Mouse (Mus musculus) bone marrow macrophage, adult 2 months (primary cell): Measurements from ENCODE around the gene Gm10318.

Source experiments
- CTCF ChIP-seq: IDR thresholded peaks from 2 replicates; pipeline ENCODE4 v1.5.1; 2012; ENCODE audit warnings: low read depth, mild to moderate bottlenecking, low read length, moderate library complexity
- POLR2A ChIP-seq: IDR thresholded peaks from 2 replicates; pipeline ENCODE4 v1.6.1; 2012; ENCODE audit warnings: mild to moderate bottlenecking, low read depth, low read length, borderline replicate concordance

GRCm38 (mm10) chr10:77846961-77847360, 5.7 kb upstream of the Gm10318 start:
- TF ChIP-seq CTCF (no peak), POLR2A (no peak)
